Mouse (Mus musculus): Measurements from ENCODE around the gene Cfap57. TPM values are rescaled to one million over a fixed set of nuclear protein-coding genes. Genes with fewer than 3 reads are reported as not detected.

Cfap57 gene
- total RNA-seq, 2 experiments from 2014 or later = not detected

GRCm38 (mm10) chr4:118564926-118565279, 55.7 kb downstream of the Cfap57 start:
- DNase-seq (ENCODE audit: low spot score in 2 of 2) = no peak

- DNase-seq (ENCODE audit: low spot score in 2 of 2) = peak in 1 of 2 experiments; percentile 66
Observed at GRCm38 (mm10) chr4:118564062-118564925, 56.3 kb downstream of the Cfap57 start.

DNA sequence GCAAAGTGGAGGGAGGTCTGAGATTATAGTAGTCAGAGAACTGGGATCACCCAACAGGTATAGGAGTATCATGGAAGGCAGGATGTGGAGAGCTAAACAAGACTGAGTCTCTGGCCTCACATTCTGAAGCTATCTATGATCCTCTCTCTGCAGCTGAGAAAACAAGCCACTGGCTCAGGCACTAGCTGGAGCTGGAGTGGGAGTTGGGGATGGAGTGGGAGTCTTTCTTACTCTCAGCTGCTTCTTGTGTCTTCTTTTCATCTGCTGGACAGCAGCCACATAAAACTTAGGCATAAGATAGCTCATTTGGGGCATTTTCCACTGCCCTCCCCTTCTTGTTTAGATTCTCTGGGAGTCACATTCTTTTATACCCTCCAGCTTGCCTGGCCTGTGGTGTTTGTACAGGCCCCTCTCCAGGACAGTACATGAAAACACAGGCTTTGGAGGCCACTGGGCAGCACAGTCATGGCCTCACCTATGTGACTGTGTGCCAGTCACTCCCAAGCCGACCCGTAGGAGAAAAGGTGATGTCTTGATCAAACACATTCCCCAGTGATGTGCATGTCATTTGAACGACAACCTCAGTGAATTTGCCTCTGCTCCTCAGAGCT, 67.4 kb downstream of the Cfap57 start:
- no peak for DNase-seq (ENCODE audit: low spot score in 2 of 2)

- DNase-seq (ENCODE audit: low spot score in 2 of 2) = peak; percentile 76 to 77
Observed at GRCm38 (mm10) chr4:118548130-118548480, 72.5 kb downstream of the Cfap57 start.

DNA sequence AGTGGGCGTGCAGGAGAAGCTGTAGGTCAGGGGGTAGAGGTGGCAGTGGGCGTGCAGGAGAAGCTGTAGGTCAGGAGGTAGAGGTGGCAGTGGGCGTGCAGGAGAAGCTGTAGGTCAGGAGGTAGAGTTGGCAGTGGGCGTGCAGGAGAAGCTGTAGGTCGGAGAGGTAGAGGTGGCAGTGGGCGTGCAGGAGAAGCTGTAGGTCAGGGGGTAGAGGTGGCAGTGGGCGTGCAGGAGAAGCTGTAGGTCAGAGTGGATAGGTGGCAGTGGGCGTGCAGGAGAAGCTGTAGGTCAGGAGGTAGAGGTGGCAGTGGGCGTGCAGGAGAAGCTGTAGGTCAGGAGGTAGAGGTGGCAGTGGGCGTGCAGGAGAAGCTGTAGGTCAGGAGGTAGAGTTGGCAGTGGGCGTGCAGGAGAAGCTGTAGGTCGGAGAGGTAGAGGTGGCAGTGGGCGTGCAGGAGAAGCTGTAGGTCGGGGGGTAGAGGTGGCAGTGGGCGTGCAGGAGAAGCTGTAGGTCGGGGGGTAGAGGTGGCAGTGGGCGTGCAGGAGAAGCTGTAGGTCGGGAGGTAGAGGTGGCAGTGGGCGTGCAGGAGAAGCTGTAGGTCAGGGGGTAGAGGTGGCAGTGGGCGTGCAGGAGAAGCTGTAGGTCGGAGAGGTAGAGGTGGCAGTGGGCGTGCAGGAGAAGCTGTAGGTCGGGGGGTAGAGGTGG, 73.0 kb downstream of the Cfap57 start:
- DNase-seq (ENCODE audit: low spot score in 2 of 2) = peak; percentile 76 to 94

GRCm38 (mm10) chr4:118544441-118545127, 76.0 kb downstream of the Cfap57 start:
- no peak for DNase-seq (ENCODE audit: low spot score in 2 of 2)

- no peak for DNase-seq (ENCODE audit: low spot score in 2 of 2)
Observed at GRCm38 (mm10) chr4:118543592-118544260, 76.9 kb downstream of the Cfap57 start, which contains the start of gene Tmem125. Gene Tmem125, minus strand, starts transcription at chr4:118544044.

DNA sequence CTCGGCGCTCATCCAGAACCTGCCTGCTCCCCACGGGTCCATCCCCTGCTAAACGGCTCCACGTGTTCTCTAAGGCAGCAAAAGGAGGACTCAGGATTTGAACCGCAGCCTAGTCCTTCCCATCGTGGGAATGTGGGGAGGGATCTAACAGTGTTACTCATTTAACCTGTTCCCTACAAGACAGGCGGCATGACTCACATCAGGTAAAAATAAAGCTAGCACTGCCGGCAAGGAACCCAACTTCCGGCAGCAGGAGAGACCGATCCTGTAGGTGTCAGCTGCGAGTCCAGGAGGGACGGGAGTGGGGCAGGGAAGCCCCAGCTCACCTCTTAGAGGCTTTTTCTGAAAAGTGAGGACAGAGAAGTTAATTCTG, 77.4 kb downstream of the Cfap57 start:
- DNase-seq (ENCODE audit: low spot score in 2 of 2) = no peak

DNA sequence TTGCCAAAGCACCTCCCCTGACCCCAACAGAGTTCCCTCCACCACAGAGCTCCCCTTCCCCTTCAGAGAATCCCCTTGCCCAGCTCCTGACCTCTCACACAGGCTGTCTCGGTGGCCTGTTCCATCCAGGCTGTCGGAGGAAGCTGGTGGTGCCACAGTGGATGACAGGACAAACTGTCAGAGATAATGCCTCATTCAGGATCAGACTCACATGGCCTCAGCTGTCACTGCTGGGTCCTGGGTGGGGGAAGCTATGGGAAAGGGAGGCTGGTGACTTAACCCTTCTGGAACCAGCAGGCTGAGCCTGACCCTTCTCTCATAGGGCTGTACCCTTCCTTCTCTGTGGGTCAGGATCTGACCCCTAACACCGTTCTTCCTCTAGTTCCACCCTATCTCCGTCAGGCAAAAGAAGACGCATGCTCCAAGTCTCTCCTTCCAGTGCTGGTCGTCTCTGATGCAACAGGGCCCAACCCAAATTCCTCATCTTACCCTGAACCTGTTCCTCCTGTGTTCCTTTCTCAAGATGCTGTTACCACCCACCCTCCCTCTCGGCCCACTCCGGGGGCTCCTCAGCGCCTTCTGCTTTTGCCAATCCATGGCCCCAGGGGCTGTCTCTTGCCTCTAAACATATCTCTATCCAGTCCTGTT, 77.9 kb downstream of the Cfap57 start:
- no peak for DNase-seq (ENCODE audit: low spot score in 2 of 2)

GRCm38 (mm10) chr4:118539904-118540303, 80.7 kb downstream of the Cfap57 start:
- DNase-seq (ENCODE audit: low spot score in 2 of 2) = no peak

- no peak for DNase-seq (ENCODE audit: low spot score in 2 of 2)
Observed at GRCm38 (mm10) chr4:118537801-118538200, 82.8 kb downstream of the Cfap57 start.

DNA sequence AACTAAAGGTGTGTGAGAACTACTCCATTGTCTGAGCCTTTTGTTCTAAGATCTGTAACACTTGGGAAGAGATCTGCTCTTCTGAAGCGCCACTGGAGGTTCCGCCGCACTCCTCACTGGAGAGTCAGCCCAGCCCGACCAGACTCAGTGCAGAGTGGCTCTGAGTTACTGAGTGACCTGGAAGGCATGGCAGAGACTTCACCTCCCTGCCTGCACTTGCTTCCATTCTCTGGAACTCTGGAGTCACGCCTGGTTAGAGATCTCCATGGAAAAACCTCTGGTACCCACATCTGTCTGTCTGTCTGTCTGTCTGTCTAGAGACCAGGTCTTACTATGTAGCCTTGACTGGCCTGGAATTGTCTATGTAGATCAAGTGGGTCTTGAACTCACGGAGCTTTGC, 85.0 kb downstream of the Cfap57 start:
- no peak for DNase-seq (ENCODE audit: low spot score in 2 of 2)

DNA sequence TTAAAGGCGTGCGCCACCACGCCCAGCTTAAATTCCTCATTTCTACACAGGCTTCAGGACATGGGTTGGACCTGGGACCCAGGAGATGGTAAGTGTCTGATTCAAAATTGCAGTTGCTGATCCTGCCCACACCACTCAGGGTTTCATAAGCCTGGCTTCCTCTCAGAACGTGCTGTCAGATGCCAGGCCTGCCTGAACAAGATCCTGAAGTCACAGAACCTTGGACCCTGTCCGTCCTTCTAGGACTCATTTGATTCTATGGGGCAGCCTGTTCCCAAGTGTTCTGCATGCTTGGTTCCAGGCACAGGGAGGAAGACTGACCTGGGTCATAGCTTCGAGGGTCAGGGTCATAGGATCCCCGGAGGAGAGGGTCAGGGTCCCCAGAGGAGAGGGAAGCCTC, 87.0 kb downstream of the Cfap57 start:
- DNase-seq (ENCODE audit: low spot score in 2 of 2) = no peak

DNA sequence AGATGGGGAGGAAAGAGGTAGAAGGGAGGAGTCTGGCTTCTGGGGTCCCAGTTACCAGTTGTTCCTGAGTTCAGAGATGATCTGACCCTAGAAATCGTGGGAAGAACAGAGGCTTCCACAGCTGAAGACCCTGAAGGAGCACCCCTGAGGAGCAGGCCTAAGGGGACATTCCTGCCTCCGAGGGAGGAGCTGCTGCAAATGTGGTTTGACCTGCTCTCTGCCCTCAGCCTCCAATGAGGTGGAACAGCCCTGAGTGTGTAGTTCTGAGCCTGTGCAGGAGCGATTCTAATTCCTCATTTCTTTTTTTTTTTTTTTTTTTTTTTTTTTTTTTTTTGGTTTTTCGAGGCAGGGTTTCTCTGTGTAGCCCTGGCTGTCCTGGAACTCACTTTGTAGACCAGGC, 87.4 kb downstream of the Cfap57 start:
- no peak for DNase-seq (ENCODE audit: low spot score in 2 of 2)

GRCm38 (mm10) chr4:118532663-118533062, 87.9 kb downstream of the Cfap57 start:
- DNase-seq (ENCODE audit: low spot score in 2 of 2) = no peak

DNA sequence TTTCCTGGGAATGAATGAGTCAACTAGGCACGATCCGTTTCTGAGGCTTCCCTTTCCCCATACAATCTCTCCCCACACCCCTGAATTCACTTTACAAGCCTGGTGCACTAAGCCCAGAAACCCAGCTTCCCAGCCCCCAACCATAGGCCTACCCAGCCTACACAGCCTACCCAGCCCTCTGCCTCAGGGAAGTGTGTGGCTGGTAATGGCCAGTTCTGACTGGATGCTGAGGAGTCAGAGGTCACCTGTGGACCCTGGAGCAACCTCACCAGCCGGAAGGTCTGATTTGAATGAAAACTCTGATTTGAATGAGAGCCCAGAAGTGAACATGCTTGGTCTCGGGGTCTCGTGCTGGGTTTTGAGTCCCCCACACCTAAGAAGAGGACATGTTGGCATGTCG, 92.9 kb downstream of the Cfap57 start:
- no peak for DNase-seq (ENCODE audit: low spot score in 2 of 2)

GRCm38 (mm10) chr4:118527335-118527681, 93.3 kb downstream of the Cfap57 start:
- DNase-seq (ENCODE audit: low spot score in 2 of 2) = no peak

DNA sequence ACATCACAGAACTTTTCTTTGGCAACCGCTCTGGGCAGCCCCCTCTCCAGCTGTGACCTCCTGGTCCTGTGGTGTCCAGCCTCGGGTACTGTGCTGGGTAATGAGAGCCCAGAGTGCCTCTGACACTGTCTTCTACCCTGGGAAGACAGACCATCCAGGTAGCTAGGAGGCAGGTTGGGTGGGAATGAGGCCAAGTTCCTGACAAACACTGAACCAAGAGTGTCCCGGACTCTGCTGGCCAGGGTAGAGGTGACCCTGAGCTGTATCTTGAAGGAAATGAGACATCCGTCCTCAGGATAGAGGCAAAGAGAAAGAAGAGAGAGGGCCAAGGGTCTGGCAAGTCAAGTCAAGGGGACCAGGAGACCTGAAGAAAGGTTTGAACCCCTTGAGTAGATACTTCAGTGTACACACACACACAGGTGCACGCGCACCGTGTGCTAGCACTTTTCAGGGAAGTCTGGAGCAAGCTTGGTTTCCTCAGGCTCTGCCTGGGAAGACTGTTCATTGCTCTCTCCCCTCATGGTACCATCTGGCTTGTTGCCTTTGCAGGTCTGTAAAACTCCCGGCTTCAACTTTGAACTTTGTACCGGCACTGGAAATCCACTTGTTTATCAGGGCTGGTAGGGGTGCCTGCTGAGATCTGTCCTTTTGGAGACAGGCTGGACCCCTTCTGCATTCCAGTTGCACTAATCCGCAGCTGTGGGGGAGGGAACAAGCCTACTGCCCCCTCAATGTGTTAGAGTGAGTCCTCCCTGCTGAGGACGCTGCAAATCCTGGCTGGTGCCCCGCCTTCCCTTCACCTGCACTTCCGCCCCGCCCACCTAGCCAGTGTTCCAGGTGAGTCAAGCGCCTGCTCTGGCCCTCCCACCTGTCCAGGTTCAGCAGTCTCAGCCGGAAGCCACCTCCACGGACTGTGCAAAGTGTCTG, 93.9 kb downstream of the Cfap57 start, which contains the start of gene 2610528J11Rik:
Gene 2610528J11Rik (plus strand): TSS at position 592 of the 927 bp plus-strand sequence.
- no peak for DNase-seq (ENCODE audit: low spot score in 2 of 2)

DNA sequence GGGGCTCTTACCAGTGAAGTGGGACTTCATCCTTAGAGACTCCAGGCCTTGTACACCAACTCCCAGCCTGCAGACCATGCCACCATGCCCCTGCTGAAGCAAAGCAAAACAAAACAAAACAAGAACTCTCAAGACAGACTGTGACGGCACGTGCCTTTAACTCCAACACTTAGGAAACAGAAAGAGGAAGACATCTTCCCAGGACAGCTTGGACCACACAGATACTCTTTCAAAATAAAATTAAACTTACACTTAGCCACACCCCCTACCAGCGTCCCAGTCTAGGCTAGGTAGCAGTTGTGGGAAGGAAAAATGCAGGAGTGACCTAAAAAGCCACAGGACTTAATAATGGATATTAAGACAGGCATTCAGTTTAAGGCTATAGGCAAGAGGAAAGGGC, 94.8 kb downstream of the Cfap57 start:
- DNase-seq (ENCODE audit: low spot score in 2 of 2) = no peak

All from gastrocnemius, postnatal 4 days (tissue).